Mouse (Mus musculus): ENCODE results near the gene Apba1.

DNA sequence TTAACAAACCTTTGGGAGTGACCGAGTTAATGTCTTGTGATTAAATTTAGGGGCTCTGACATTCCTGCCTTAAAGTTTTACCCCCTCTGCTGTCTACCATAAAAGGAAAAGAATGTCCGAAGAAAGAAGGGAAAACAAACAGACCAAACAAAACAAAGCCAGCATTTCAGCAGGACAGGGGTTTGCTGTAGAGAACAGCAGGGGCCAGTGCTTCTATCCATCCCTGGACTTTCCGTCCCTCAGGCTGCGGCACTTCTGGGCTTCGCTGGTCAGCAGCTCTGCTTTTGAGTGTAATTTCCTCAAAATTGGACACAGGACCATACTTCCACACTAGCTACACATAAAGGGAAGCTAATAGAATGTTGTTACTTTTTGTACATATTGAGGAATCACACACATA lies 10.2 kb downstream of the Apba1 start:
- TF ChIP-seq POLR2A (IDR thresholded peaks at IDR 0.05; ENCODE audit: borderline replicate concordance, control insufficient read depth, low read depth, low read length) (no peak), CTCF (IDR thresholded peaks at IDR 0.05; ENCODE audit: control insufficient read depth, insufficient read depth, low read length) (no peak)

Data from bone marrow, adult 2 months (tissue).